Mouse (Mus musculus) embryo, embryonic 9.5 days (tissue): ENCODE data around the gene Iqcf1.

Experiments used
- DNase-seq: peaks from one replicate; pipeline ENCODE4 v3.0.0-alpha.2; 2017; ENCODE audit errors: extremely low spot score

Gene Iqcf1

GRCm38 (mm10) chr9:106464751-106465541 is 34.8 kb upstream of the Iqcf1 start:
- DNase-seq = peak; percentile 79

- DNase-seq = no peak
These were observed 34.1 kb upstream of the Iqcf1 start, which contains the start of gene Gpr62 for GRCm38 (mm10) chr9:106465571-106466200. TSS of gene Gpr62 (minus strand) at chr9:106465938.

DNA sequence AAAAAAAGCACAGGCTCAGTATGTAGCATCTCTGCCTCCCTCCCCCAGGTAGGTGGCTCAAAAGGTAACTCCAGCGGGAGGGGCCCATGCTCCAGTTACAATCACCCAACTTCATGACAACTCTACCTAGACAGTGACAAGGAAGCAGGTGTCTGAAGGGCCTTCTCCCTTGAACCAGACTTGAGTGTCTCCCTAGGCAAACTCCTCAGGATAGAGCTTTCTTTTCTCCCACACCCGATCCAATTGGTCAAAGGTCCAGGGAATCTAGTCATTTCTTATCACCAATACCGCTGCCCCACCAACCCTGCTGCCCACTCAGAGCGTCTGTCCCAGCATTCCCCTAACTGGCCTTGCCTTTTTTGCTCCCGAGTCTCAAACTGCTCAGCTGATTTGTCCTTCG is 33.0 kb upstream of the Iqcf1 start:
- no peak for DNase-seq

GRCm38 (mm10) chr9:106467746-106468145 is 32.0 kb upstream of the Iqcf1 start:
- DNase-seq = no peak

GRCm38 (mm10) chr9:106469317-106469716 is 30.4 kb upstream of the Iqcf1 start:
- DNase-seq = no peak

GRCm38 (mm10) chr9:106469776-106470175 is 30.0 kb upstream of the Iqcf1 start:
- no peak for DNase-seq

- DNase-seq = no peak
These were observed 28.6 kb upstream of the Iqcf1 start for GRCm38 (mm10) chr9:106470991-106471750.

DNA sequence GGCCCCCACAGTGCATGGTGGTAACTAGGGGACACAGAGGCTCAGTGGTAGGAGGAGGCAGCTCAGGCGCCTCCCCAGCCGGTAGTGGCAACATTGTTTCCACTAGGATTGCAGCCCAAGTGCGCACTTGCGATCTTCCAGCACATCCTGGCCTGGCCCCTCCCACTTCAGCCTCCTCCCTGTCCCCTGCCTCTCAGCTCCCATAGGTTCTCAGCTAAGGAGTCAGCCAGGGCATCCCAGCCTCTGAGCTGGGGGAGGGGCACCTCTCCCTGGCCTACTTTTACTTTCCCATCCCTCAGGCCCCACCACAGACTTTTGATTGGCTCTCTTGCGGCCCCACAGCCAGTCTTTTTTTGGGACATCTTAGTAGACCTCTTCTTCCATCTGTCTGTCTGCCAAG is 27.9 kb upstream of the Iqcf1 start:
- DNase-seq = peak; percentile 58

- DNase-seq = no peak
These were observed 27.4 kb upstream of the Iqcf1 start for GRCm38 (mm10) chr9:106472321-106472720.

GRCm38 (mm10) chr9:106473081-106473752 is 26.6 kb upstream of the Iqcf1 start:
- no peak for DNase-seq

GRCm38 (mm10) chr9:106473753-106474105 is 26.0 kb upstream of the Iqcf1 start:
- no peak for DNase-seq

GRCm38 (mm10) chr9:106474456-106474855 is 25.3 kb upstream of the Iqcf1 start:
- DNase-seq = peak; percentile 85

GRCm38 (mm10) chr9:106475046-106475445 is 24.7 kb upstream of the Iqcf1 start:
- no peak for DNase-seq

DNA sequence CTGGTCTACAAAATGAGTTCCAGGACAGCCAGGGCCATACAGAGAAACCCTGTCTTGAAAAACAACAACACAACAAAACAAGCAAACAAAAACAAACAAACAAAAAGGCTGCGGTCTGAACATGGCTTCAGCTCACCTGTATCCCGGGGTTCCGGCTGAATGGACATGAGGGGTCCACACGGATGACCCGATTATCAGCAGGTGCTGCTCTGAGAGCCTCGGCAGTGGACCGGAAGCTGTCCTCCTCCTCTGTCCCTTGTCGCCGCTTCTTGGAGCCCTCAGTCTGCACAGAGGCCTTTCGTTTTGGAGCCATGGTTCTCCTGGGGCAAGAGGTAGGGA is 24.1 kb upstream of the Iqcf1 start, which contains the start of gene Rrp9:
Rrp9 (plus strand) TSS at position 301 of the 339 bp plus-strand sequence.
- no peak for DNase-seq

DNA sequence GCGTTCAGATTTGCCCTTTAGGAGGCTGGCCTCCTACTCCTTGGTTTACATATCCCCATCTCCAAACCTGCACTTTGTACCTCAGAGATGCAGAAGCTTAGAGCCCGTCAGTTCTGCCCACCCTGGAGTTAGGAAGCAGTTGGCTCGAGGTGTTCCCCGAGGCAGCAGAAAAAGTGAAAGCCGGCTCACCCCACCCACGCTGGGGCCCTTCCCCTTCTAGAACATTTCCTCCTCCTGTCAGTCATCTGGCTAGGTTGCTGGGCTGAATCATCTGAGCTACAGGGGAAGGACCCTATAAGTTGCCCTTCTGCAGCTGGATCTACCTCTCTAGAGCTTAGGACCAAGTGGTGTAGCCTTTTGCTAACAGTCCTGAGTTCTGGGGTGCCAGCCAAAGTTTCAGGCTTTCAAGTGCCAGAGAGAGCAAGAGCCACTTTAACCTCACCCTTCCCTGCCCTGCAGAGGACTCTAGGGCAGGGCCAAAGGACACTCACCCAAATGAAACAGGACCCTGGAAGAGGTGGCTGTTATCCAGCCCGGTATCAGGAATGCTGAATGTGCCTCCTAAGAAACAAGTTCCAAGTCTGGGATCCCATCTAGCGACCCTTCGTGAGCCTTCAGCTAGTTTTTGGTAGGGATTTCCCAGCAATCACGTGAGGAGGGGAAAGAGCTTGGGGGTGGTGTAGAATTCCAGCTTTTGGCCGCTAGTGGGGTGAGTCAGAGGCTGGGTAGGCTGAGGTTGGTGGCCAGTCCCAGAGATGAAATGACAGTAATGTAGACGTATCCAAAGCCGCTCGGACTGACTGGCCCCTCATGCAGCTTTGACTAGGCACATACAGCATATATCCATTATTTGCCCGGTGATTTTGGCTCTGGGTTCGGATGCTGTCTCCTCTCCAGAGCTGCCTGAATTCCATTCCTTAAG is 23.5 kb upstream of the Iqcf1 start:
- no peak for DNase-seq

GRCm38 (mm10) chr9:106476924-106477484 is 22.8 kb upstream of the Iqcf1 start, which contains the start of gene Parp3:
TSS of gene Parp3 (minus strand) at chr9:106476949.
- peak; percentile 97 for DNase-seq

- DNase-seq = no peak
These were observed 22.1 kb upstream of the Iqcf1 start for GRCm38 (mm10) chr9:106477649-106478048.

DNA sequence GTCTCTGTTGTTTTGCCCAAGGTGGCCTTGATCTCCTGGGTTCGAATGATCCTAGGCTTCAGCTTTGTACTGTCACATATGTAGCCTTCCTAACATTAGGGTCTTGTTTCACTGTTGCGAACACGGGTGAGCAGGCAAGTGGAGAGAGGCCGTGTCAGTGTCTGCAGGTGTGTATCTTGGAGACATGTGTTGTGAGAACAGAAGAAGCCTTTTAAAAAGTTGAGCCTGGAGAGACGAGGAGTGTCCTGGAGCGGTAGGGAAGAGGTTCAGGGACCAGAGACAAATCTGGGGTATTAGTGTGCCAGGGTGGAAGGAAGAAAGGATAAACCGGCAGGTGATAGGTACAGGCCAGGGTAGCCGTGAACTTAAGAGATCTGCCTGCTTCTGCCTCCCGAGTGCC is 21.7 kb upstream of the Iqcf1 start:
- DNase-seq = no peak

- no peak for DNase-seq
These were observed 19.2 kb upstream of the Iqcf1 start for GRCm38 (mm10) chr9:106480541-106480940.

DNA sequence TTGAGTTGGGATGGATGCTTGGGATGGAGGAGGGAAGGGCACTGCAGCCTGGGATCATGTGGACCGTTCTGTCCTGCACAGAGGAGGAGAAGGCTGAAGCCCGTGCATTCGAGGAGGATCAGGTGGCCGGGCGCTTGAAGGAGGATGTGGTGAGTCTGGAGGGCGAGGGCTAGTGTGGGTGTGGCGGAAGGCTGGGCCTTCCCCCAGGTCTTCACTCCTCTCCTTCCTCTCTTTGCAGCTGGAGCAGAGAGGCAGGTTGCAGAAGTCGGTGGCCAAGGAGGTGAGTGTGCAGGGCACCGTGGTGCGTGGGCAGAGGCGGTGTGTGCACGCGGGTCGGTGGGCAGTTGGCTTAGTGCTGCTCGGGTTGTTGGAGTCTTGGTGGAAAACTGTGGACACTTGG is 18.7 kb upstream of the Iqcf1 start:
- DNase-seq = no peak

- DNase-seq = no peak
These were observed 18.1 kb upstream of the Iqcf1 start for GRCm38 (mm10) chr9:106481676-106482075.
